Mouse (Mus musculus) lung, adult 2 months (tissue): Measurements from ENCODE around the gene Syt16.

Experiments
- CTCF ChIP-seq: fragments of 200-500 bp; IDR thresholded peaks from 2 replicates; pipeline ENCODE4 v1.5.1; 2011; ENCODE audit warnings: mild to moderate bottlenecking, low read length, control low read depth; ENCODE audit not compliant: insufficient read depth
- POLR2A ChIP-seq: fragments of 200-500 bp; IDR thresholded peaks from 2 replicates; pipeline ENCODE4 v1.6.1; 2011; ENCODE audit warnings: low read depth, mild to moderate bottlenecking, control low read depth, low read length, borderline replicate concordance; ENCODE audit errors: extremely low read depth

GRCm38 (mm10) chr12:74043225-74043624, 45.8 kb downstream of the Syt16 start:
- TF ChIP-seq CTCF (no peak), POLR2A (no peak)
